Mouse (Mus musculus) B cell, adult 67 days (primary cell): Measurements from ENCODE around the gene Dapk1. TPM values are rescaled to one million over a fixed set of nuclear protein-coding genes. Genes with fewer than 3 reads are reported as not detected.

ENCODE experiments used
- total RNA-seq, 2 experiments: library from RNA; stranded (reverse); gene quantifications; 4 replicates each; pipeline ENCODE4 v1.2.4; 2023

Gene Dapk1
- total RNA-seq = under 1 TPM; 0.26 to 0.39 TPM

DNA sequence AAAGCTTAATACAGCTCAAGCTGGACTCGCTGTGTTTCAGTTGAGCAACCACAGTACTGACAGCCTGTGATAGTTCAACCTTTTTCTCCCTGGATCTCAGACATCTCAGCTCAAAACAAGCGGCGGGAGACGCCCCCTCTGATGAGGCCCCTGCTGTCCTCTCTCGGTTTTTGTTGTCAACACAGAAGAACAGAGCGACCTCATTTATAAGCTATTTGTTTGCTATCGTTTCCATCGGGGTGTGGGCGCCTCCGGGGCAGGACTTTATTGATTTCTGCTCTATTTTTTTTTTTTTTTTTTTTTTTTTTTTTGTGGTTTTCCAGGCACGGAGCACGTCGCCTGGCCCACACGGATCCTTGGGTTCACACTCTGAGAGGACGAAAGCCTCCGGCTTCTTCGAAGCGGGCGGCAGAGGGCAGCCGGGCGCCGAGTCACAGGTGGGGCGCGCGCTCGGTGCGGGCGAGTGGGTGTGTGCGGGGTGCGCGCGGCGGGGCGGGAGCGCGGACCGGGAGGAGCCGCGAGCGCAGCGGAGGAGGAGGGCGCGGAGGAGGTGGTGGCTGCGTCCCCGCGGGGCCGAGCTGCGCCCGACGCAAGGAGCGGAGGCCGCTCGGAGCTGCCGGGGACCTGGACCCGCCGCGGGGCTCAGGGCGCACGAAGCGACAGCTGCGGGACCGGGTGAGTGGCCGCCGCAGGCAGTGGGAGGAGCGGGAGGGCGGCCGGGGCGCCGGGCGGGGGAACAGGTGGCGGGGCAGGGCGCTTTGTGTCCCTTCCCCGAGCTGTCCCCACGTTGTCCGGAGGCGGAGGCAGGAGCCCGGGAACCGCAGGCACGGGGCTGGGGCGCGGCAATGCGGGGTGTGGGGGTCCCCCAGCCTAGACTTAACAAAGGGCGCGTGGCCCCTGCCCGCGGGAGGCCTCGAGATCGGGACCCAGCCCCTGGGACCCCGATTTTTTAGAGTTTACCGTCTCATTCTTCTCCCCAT is at the start of gene Dapk1:
Gene Dapk1 (plus strand): TSS at position 512 of the 980 bp plus-strand sequence.

DNA sequence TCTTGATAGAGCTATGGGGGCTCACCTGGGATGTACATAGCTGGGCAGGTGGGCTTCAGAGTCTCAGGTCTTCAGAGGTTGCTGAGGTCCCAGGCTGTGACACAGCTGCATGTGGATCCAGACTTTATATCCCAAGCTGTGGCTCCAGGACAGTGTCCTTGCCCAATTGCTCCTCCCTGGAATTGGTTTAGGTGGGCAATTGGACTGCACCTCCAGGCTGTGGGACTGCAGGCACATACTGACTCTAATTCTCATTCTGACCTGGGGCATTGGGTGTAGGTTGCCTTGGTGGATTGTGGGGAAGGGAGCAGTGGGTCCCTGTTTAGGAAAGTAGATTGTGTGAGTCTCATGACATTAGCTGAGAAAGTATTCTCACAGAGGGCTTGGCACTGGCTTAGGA is 184.5 kb downstream of the Dapk1 start, which contains the start of gene BC051665:
Gene BC051665 (minus strand): TSS at position 101 of the 400 bp plus-strand sequence.

DNA sequence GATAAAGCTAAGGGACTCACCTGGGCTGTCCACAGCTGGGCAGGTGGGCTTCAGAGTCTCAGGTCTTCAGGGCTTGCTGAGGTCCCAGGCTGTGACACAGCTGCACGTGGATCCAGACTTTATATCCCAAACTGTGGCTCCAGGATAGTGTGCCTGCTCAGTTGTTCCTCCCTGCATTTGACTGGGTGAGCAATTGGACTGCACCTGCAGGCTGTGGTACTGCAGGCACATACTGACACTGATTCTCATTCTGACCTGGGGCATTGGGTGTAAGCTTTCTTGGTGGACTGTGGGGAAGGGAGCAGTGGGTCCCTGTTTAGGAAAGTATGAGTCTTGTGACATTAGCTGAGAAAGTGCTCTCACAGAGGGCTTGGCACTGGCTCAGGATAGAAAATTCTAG is 201.0 kb downstream of the Dapk1 start, which contains the start of gene Ctsll3:
Gene Ctsll3 (minus strand): TSS at position 101 of the 400 bp plus-strand sequence.

Other genes with a start within 250 kb of the Dapk1 start
- gene BC051665, start 184.4 kb downstream of the Dapk1 start, total RNA-seq = not detected
- gene Ctsll3, start 200.9 kb downstream of the Dapk1 start, total RNA-seq = not detected